Mouse (Mus musculus) midbrain, embryonic 14.5 days (tissue): ENCODE data around the gene Tmem126a. TPM values are rescaled to one million over a fixed set of nuclear protein-coding genes. Genes with fewer than 3 reads are reported as not detected.

Experiments
- ATAC-seq: fragments of 200-750 bp; cut with Nextera tagmentation; 2 replicates; pipeline ENCODE4 v1.8.0; 2017; ENCODE audit warnings: moderate number of reproducible peaks, moderate library complexity; ENCODE audit not compliant: low FRiP score, low TSS enrichment
- DNase-seq: peaks from one replicate; pipeline ENCODE4 v3.0.0-alpha.2; 2015
- H3K27ac ChIP-seq: fragments of 300-500 bp; sonication (generic); replicated peaks from 2 replicates; pipeline ENCODE4 v1.5.1; 2014; ENCODE audit warnings: mild to moderate bottlenecking, low read depth, low read length, moderate library complexity
- H3K27me3 ChIP-seq: fragments of 300-500 bp; sonication (generic); 2 replicates; pipeline ENCODE4 v1.6.1; 2014; ENCODE audit warnings: low read length, control low read depth, mixed read lengths; ENCODE audit not compliant: control insufficient read depth, insufficient read depth
- H3K36me3 ChIP-seq: fragments of 300-500 bp; sonication (generic); 2 replicates; pipeline ENCODE4 v1.6.1; 2014; ENCODE audit warnings: low read length, control low read depth; ENCODE audit not compliant: control insufficient read depth, insufficient read depth
- H3K4me1 ChIP-seq: fragments of 300-500 bp; sonication (generic); 2 replicates; pipeline ENCODE4 v1.6.1; 2014; ENCODE audit warnings: mild to moderate bottlenecking, antibody characterized with exemption, low read length, control low read depth; ENCODE audit not compliant: control insufficient read depth, insufficient read depth
- H3K4me2 ChIP-seq: fragments of 300-500 bp; sonication (generic); 2 replicates; pipeline ENCODE4 v1.6.1; 2014; ENCODE audit warnings: mild to moderate bottlenecking, low read length, moderate library complexity
- H3K4me3 ChIP-seq: fragments of 300-500 bp; sonication (generic); replicated peaks from 2 replicates; pipeline ENCODE4 v1.5.1; 2014; ENCODE audit warnings: low read depth, low read length
- H3K9ac ChIP-seq: fragments of 300-500 bp; sonication (generic); replicated peaks from 2 replicates; pipeline ENCODE4 v1.6.1; 2014; ENCODE audit warnings: mild to moderate bottlenecking, low read length, moderate library complexity
- H3K9me3 ChIP-seq: fragments of 300-500 bp; sonication (generic); 2 replicates; pipeline ENCODE4 v1.6.1; 2016; ENCODE audit warnings: low read length, control low read depth, mixed read lengths; ENCODE audit not compliant: control insufficient read depth
- WGBS: fragments of 180-500 bp; shearing (Covaris S2); extraction: QIAGEN DNeasy Blood & Tissue Kit; methylation state at CpG from one replicate; pipeline ENCODE4 v1.1.7; 2014; 5-methylcytosine and 5-hydroxymethylcytosine counted together
- polyA plus RNA-seq: library from polyadenylated mRNA; unstranded; fragments of >200 nt; fragmentation: Nextera tagmentation; extraction: Ambion mirVana; gene quantifications from 2 replicates; pipeline ENCODE4 v1.2.1, GENCODE M21; 2014

Tmem126a gene
- polyA plus RNA-seq, 1 experiment from 2014 or later = 125 TPM

- peak overlapping the region; percentile 89 for H3K27ac ChIP-seq
- H3K4me2 ChIP-seq = peak overlapping the region; percentile 72
- DNase-seq = peak; percentile 74
- H3K4me3 ChIP-seq = peak overlapping the region; percentile 75
- H3K4me1 ChIP-seq = peaks cover 11% of the 10 kb centered on the region
- 13% methylated on average over 10 of the region's 10 CpGs for WGBS
- peak overlapping the region; percentile 79 for H3K9ac ChIP-seq
- H3K36me3 ChIP-seq = peaks cover 22% of the 10 kb centered on the region
- peak; percentile 78 for ATAC-seq
- H3K9me3 ChIP-seq = no peaks in the 10 kb centered on the region
- no peaks in the 10 kb centered on the region for H3K27me3 ChIP-seq
Observed at GRCm38 (mm10) chr7:90457517-90457916, 488 bp upstream of the Tmem126a start.

- H3K4me2 ChIP-seq = peak overlapping the region; percentile 72
- peaks cover 33% of the 10 kb centered on the region for H3K36me3 ChIP-seq
- peak overlapping the region; percentile 79 for H3K9ac ChIP-seq
- H3K4me1 ChIP-seq = peaks cover 11% of the 10 kb centered on the region
- peak overlapping the region; percentile 89 for H3K27ac ChIP-seq
- H3K4me3 ChIP-seq = peak overlapping the region; percentile 75
- 40% methylated on average over 7 of the region's 7 CpGs for WGBS
- ATAC-seq = no peak
- no peaks in the 10 kb centered on the region for H3K27me3 ChIP-seq
- peak; percentile 11 for DNase-seq
- H3K9me3 ChIP-seq = no peaks in the 10 kb centered on the region
Observed at GRCm38 (mm10) chr7:90456149-90456844, 732 bp downstream of the Tmem126a start.

GRCm38 (mm10) chr7:90444206-90444605 lies 12.8 kb downstream of the Tmem126a start:
- no peak for ATAC-seq
- H3K9ac ChIP-seq = peak overlapping the region; percentile 98
- H3K36me3 ChIP-seq = peaks cover 17% of the 10 kb centered on the region
- peaks cover 7% of the 10 kb centered on the region; the same call in 1 of the 2 replicates for H3K4me1 ChIP-seq
- peak; percentile 43 for DNase-seq
- 1% methylated on average over 6 of the region's 6 CpGs for WGBS
- H3K4me3 ChIP-seq = peak overlapping the region; percentile 96
- no peak overlapping the region for H3K27ac ChIP-seq
- H3K27me3 ChIP-seq = no peaks in the 10 kb centered on the region
- H3K9me3 ChIP-seq = no peaks in the 10 kb centered on the region
- peak overlapping the region; percentile 93 for H3K4me2 ChIP-seq

- Histone ChIP-seq H3K9me3 (no peaks in the 10 kb centered on the region), H3K4me2 (peak overlapping the region; percentile 93), H3K4me3 (peak overlapping the region; percentile 96), H3K27ac (peak overlapping the region; percentile 98), H3K9ac (peak overlapping the region; percentile 98), H3K36me3 (peaks cover 13% of the 10 kb centered on the region), H3K4me1 (peaks cover 7% of the 10 kb centered on the region; the same call in 1 of the 2 replicates), H3K27me3 (no peaks in the 10 kb centered on the region)
- WGBS = under 1% methylated on average over 111 of the region's 123 CpGs
- ATAC-seq (peak; percentile 75), DNase-seq (peak; percentile 84)
Observed at GRCm38 (mm10) chr7:90443101-90444091, 13.6 kb downstream of the Tmem126a start.

GRCm38 (mm10) chr7:90442518-90443080 lies 14.4 kb downstream of the Tmem126a start, which contains the start of gene Crebzf:
TSS of gene Crebzf (plus strand) at chr7:90442729.
- peak; percentile 96 for ATAC-seq
- Histone ChIP-seq H3K27me3 (no peaks in the 10 kb centered on the region), H3K4me2 (peak within 1 kb of the TSS; percentile 93), H3K27ac (peak within 1 kb of the TSS; percentile 98), H3K9me3 (no peaks in the 10 kb centered on the region), H3K4me1 (peaks cover 7% of the 10 kb centered on the region; the same call in 1 of the 2 replicates), H3K36me3 (peaks cover 6% of the 10 kb centered on the region), H3K4me3 (peak within 1 kb of the TSS; percentile 96), H3K9ac (peak within 1 kb of the TSS; percentile 98)
- DNase-seq = peak; percentile 100
- WGBS = under 1% methylated on average over 54 of the region's 54 CpGs

- Histone ChIP-seq H3K27ac (peak overlapping the region; percentile 98), H3K4me1 (peaks cover 7% of the 10 kb centered on the region; the same call in 1 of the 2 replicates), H3K9ac (peak overlapping the region; percentile 65), H3K4me2 (peak overlapping the region; percentile 93), H3K27me3 (no peaks in the 10 kb centered on the region), H3K4me3 (peak overlapping the region; percentile 96), H3K9me3 (no peaks in the 10 kb centered on the region), H3K36me3 (peaks cover under 1% of the 10 kb centered on the region; the same call in 1 of the 2 replicates)
- 7% methylated on average over 4 of the region's 4 CpGs for WGBS
- peak; percentile 31; the same call in 1 of the 2 replicates for ATAC-seq
- no peak for DNase-seq
Observed at GRCm38 (mm10) chr7:90442070-90442469, 15.0 kb downstream of the Tmem126a start.

GRCm38 (mm10) chr7:90440044-90440443 lies 17.0 kb downstream of the Tmem126a start:
- Histone ChIP-seq H3K4me3 (no peak overlapping the region), H3K9me3 (no peaks in the 10 kb centered on the region), H3K27ac (no peak overlapping the region), H3K36me3 (no peaks in the 10 kb centered on the region), H3K27me3 (no peaks in the 10 kb centered on the region), H3K4me2 (no peak overlapping the region), H3K4me1 (no peaks in the 10 kb centered on the region), H3K9ac (no peak overlapping the region)
- DNase-seq = no peak
- WGBS = 94% methylated on average over 4 of the region's 4 CpGs
- no peak for ATAC-seq

GRCm38 (mm10) chr7:90432221-90432620 lies 24.8 kb downstream of the Tmem126a start:
- Histone ChIP-seq H3K9ac (no peak overlapping the region), H3K9me3 (no peaks in the 10 kb centered on the region), H3K4me3 (no peak overlapping the region), H3K4me1 (no peaks in the 10 kb centered on the region), H3K4me2 (no peak overlapping the region), H3K36me3 (no peaks in the 10 kb centered on the region), H3K27me3 (no peaks in the 10 kb centered on the region), H3K27ac (no peak overlapping the region)
- ATAC-seq (no peak), DNase-seq (no peak)
